Mouse (Mus musculus) kidney, embryonic 14.5 days (tissue): ENCODE measurements around the gene Gna11. TPM values are rescaled to one million over a fixed set of nuclear protein-coding genes. Genes with fewer than 3 reads are reported as not detected.

Experiments used
- ATAC-seq: fragments of 200-750 bp; cut with Nextera tagmentation; 2 replicates; pipeline ENCODE4 v1.8.0; 2017; ENCODE audit warnings: moderate number of reproducible peaks, mild to moderate bottlenecking, moderate TSS enrichment, moderate library complexity; ENCODE audit not compliant: low FRiP score, low TSS enrichment
- H3K27ac ChIP-seq: fragments of 300-500 bp; sonication (generic); 2 replicates; pipeline ENCODE4 v1.5.1; 2014; ENCODE audit warnings: low read depth, mild to moderate bottlenecking, low read length, moderate library complexity, mixed read lengths
- H3K27me3 ChIP-seq: fragments of 300-500 bp; sonication (generic); 2 replicates; pipeline ENCODE4 v1.6.1; 2014; ENCODE audit warnings: mild to moderate bottlenecking, low read length; ENCODE audit not compliant: control insufficient read depth, insufficient read depth
- H3K36me3 ChIP-seq: fragments of 300-500 bp; sonication (generic); 2 replicates; pipeline ENCODE4 v1.6.1; 2014; ENCODE audit warnings: low read length, mixed read lengths; ENCODE audit not compliant: control insufficient read depth, insufficient read depth
- H3K4me1 ChIP-seq: fragments of 300-500 bp; sonication (generic); 2 replicates; pipeline ENCODE4 v1.6.1; 2014; ENCODE audit warnings: low read length, mixed read lengths; ENCODE audit not compliant: control insufficient read depth, insufficient read depth
- H3K4me2 ChIP-seq: fragments of 300-500 bp; sonication (generic); replicated peaks from 2 replicates; pipeline ENCODE4 v1.6.1; 2014; ENCODE audit warnings: low read depth, mild to moderate bottlenecking, low read length
- H3K4me3 ChIP-seq: fragments of 300-500 bp; sonication (generic); 2 replicates; pipeline ENCODE4 v1.5.1; 2014; ENCODE audit warnings: mild to moderate bottlenecking, low read length
- H3K9ac ChIP-seq: fragments of 300-500 bp; sonication (generic); 2 replicates; pipeline ENCODE4 v1.6.1; 2014; ENCODE audit warnings: low read depth, mild to moderate bottlenecking, low read length, moderate library complexity
- H3K9me3 ChIP-seq: fragments of 300-500 bp; sonication (generic); 2 replicates; pipeline ENCODE4 v1.6.1; 2016; ENCODE audit warnings: low read length; ENCODE audit not compliant: control insufficient read depth
- WGBS: fragments of 180-500 bp; shearing (Covaris S2); extraction: QIAGEN DNeasy Blood & Tissue Kit; methylation state at CpG from one replicate; pipeline ENCODE4 v1.1.7; 2014; 5-methylcytosine and 5-hydroxymethylcytosine counted together
- polyA plus RNA-seq: library from polyadenylated mRNA; unstranded; fragments of >200 nt; fragmentation: Nextera tagmentation; extraction: Ambion mirVana; gene quantifications from 2 replicates; pipeline ENCODE4 v1.2.1, GENCODE M21; 2014

The Gna11 gene
- 77.7 and 89.2 TPM in 2 replicates for polyA plus RNA-seq

GRCm38 (mm10) chr10:81545161-81545747 is at the start of gene Gna11:
Gna11 (minus strand) TSS chr10:81545190.
- H3K9me3 ChIP-seq: no peaks in the 10 kb centered on the region
- WGBS: 2% methylated on average over 37 of the region's 59 CpGs
- no peaks in the 10 kb centered on the region for H3K27me3 ChIP-seq
- peak within 1 kb of the TSS; percentile 75; the same call in 1 of the 2 replicates for H3K27ac ChIP-seq
- peak within 1 kb of the TSS; percentile 86 for H3K4me2 ChIP-seq
- H3K9ac ChIP-seq: peak within 1 kb of the TSS; percentile 94
- H3K4me3 ChIP-seq: peak within 1 kb of the TSS; percentile 98
- peaks cover 28% of the 10 kb centered on the region for H3K4me1 ChIP-seq
- no peaks in the 10 kb centered on the region; the same call in 1 of the 2 replicates for H3K36me3 ChIP-seq
- ATAC-seq: peak; percentile 96

- no peak overlapping the region for H3K27ac ChIP-seq
- H3K36me3 ChIP-seq: peaks cover 4% of the 10 kb centered on the region
- H3K9ac ChIP-seq: no peak overlapping the region
- no peak for ATAC-seq
- H3K4me3 ChIP-seq: no peak overlapping the region
- H3K27me3 ChIP-seq: no peaks in the 10 kb centered on the region; the same call in 1 of the 2 replicates
- H3K4me1 ChIP-seq: peaks cover 41% of the 10 kb centered on the region
- 75% methylated on average over 18 of the region's 18 CpGs for WGBS
- H3K9me3 ChIP-seq: no peaks in the 10 kb centered on the region
- no peak overlapping the region for H3K4me2 ChIP-seq
Measured at GRCm38 (mm10) chr10:81593935-81594334, 48.9 kb upstream of the Gna11 start.

GRCm38 (mm10) chr10:81593223-81593622 is 48.2 kb upstream of the Gna11 start:
- peaks cover 34% of the 10 kb centered on the region for H3K4me1 ChIP-seq
- no peak for ATAC-seq
- WGBS: 75% methylated on average over 4 of the region's 4 CpGs
- H3K27ac ChIP-seq: no peak overlapping the region
- peaks cover 4% of the 10 kb centered on the region for H3K36me3 ChIP-seq
- no peak overlapping the region for H3K4me3 ChIP-seq
- no peaks in the 10 kb centered on the region; the same call in 1 of the 2 replicates for H3K27me3 ChIP-seq
- H3K4me2 ChIP-seq: no peak overlapping the region
- no peaks in the 10 kb centered on the region for H3K9me3 ChIP-seq
- H3K9ac ChIP-seq: no peak overlapping the region

- no peak for ATAC-seq
- Histone ChIP-seq H3K27ac (no peak overlapping the region), H3K9ac (no peak overlapping the region), H3K27me3 (no peaks in the 10 kb centered on the region; the same call in 1 of the 2 replicates), H3K9me3 (no peaks in the 10 kb centered on the region), H3K4me2 (no peak overlapping the region), H3K36me3 (peaks cover 7% of the 10 kb centered on the region), H3K4me1 (peaks cover 28% of the 10 kb centered on the region), H3K4me3 (no peak overlapping the region)
- 82% methylated on average over 7 of the region's 7 CpGs for WGBS
Measured at GRCm38 (mm10) chr10:81592631-81593030, 47.6 kb upstream of the Gna11 start.

- Histone ChIP-seq H3K4me1 (peaks cover 20% of the 10 kb centered on the region), H3K36me3 (peaks cover 15% of the 10 kb centered on the region), H3K9ac (no peak overlapping the region), H3K9me3 (no peaks in the 10 kb centered on the region), H3K27me3 (no peaks in the 10 kb centered on the region; the same call in 1 of the 2 replicates), H3K27ac (no peak overlapping the region), H3K4me3 (no peak overlapping the region), H3K4me2 (no peak overlapping the region)
- WGBS: 70% methylated on average over 9 of the region's 9 CpGs
- ATAC-seq: no peak
Measured at GRCm38 (mm10) chr10:81591846-81592245, 46.9 kb upstream of the Gna11 start.

GRCm38 (mm10) chr10:81588739-81589138 is 43.7 kb upstream of the Gna11 start:
- H3K4me2 ChIP-seq: no peak overlapping the region
- no peaks in the 10 kb centered on the region for H3K9me3 ChIP-seq
- peaks cover 23% of the 10 kb centered on the region for H3K36me3 ChIP-seq
- no peak overlapping the region for H3K27ac ChIP-seq
- no peaks in the 10 kb centered on the region for H3K4me1 ChIP-seq
- H3K27me3 ChIP-seq: no peaks in the 10 kb centered on the region; the same call in 1 of the 2 replicates
- no peak overlapping the region for H3K9ac ChIP-seq
- no peak for ATAC-seq
- H3K4me3 ChIP-seq: no peak overlapping the region
- 80% methylated on average over 7 of the region's 7 CpGs for WGBS

DNA sequence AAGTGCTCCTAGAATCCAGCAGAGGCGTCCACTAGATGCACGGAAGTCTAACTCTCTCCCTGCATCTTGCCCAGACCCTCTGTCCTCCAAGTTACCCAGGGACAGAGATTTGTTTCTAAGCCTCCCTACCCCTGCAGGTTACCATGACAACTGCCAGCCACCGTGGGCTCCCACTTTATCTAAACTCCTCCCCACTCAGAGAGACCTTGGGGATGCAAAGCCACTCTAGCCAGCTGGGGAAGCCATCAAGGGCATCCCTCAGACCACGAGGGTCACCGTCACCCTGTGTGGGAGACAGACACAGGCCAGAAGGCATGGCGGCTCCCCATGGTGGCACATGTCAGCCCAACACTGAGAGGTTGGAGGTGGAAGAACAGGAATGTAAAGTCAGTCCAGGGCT is 38.4 kb upstream of the Gna11 start:
- Histone ChIP-seq H3K9me3 (no peaks in the 10 kb centered on the region), H3K4me1 (peaks cover 11% of the 10 kb centered on the region), H3K4me3 (no peak overlapping the region), H3K9ac (no peak overlapping the region), H3K36me3 (peaks cover 19% of the 10 kb centered on the region; the same call in 1 of the 2 replicates), H3K4me2 (no peak overlapping the region), H3K27me3 (no peaks in the 10 kb centered on the region), H3K27ac (no peak overlapping the region)
- no peak for ATAC-seq
- 44% methylated on average over 6 of the region's 6 CpGs for WGBS

DNA sequence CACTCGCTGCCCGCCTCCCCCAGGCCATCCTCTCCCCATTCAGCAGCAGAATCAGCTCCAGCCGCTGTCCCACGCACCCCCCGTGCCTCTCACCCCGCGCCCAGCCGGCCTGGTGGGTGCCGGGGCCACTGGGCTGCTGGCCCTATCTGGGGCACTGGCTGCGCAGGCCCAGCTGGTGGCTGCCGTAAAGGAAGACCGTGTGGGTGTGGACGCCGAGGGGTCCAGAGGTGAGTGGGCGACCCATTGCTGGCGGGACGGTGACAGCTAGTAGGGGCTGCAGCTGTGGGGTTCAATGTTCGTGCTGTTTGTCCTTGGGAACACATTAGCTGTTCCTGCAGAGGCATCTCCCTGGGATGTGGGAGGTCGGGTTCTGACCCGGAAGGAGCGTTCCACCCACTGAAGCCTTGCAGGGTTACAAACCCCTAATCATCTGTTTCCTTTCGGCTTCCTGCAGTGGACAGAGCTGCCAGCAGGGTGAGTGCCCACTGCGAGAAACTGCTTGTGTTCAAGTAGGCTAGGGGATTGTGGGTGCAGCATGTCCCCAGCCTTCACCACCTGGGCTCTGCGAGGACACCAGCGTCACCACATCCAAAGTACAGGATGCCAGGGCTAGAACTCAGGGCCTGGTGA is 35.6 kb upstream of the Gna11 start:
- Histone ChIP-seq H3K9me3 (no peaks in the 10 kb centered on the region), H3K4me1 (peaks cover 26% of the 10 kb centered on the region), H3K9ac (0 out of 2 replicates have a peak overlapping the region, but pooled peaks have one; percentile 31), H3K27ac (no peak overlapping the region), H3K4me3 (0 out of 2 replicates have a peak overlapping the region, but pooled peaks have one; percentile 12), H3K36me3 (no peaks in the 10 kb centered on the region), H3K4me2 (peak overlapping the region; percentile 34; the same call in 1 of the 2 replicates), H3K27me3 (peaks cover 6% of the 10 kb centered on the region; the same call in 1 of the 2 replicates)
- WGBS: 25% methylated on average over 25 of the region's 25 CpGs
- peak; percentile 28 for ATAC-seq

GRCm38 (mm10) chr10:81579967-81580366 is 35.0 kb upstream of the Gna11 start:
- Histone ChIP-seq H3K27ac (no peak overlapping the region), H3K4me2 (0 out of 2 replicates have a peak overlapping the region, but pooled peaks have one; percentile 34), H3K4me3 (no peak overlapping the region), H3K4me1 (peaks cover 31% of the 10 kb centered on the region), H3K36me3 (no peaks in the 10 kb centered on the region), H3K9me3 (no peaks in the 10 kb centered on the region), H3K9ac (0 out of 2 replicates have a peak overlapping the region, but pooled peaks have one; percentile 31), H3K27me3 (peaks cover 6% of the 10 kb centered on the region; the same call in 1 of the 2 replicates)
- WGBS: 43% methylated on average over 4 of the region's 4 CpGs
- no peak for ATAC-seq
